Mouse (Mus musculus) ES-E14 (cell line): ENCODE measurements around the gene 2310022A10Rik. TPM values are rescaled to one million over a fixed set of nuclear protein-coding genes. Genes with fewer than 3 reads are reported as not detected.

Experiments
- DNase-seq: peaks from one replicate; pipeline ENCODE4 v3.0.0-alpha.2; 2013; ENCODE audit warnings: low read depth, low spot score
- H3K27ac ChIP-seq: 2 replicates; pipeline ENCODE4 v1.5.1; 2012; ENCODE audit warnings: low read depth, mild to moderate bottlenecking, low read length, moderate library complexity, mixed read lengths; ENCODE audit not compliant: poor library complexity, insufficient read depth, severe bottlenecking
- H3K36me3 ChIP-seq: 2 replicates; pipeline ENCODE4 v1.6.1; 2012; ENCODE audit warnings: mild to moderate bottlenecking, low read length, moderate library complexity, mixed read lengths; ENCODE audit not compliant: control insufficient read depth, poor library complexity, insufficient read depth, severe bottlenecking
- H3K4me1 ChIP-seq, 2 experiments: fragments of 150-350 bp in 1 of 2; sonication (generic) in 1 of 2; 2 replicates each; pipeline ENCODE4 v1.6.1; 2012; ENCODE audit warnings: low read length in 2 of 2, mild to moderate bottlenecking in 1 of 2, mixed read lengths in 1 of 2; ENCODE audit not compliant: control insufficient read depth in 2 of 2, insufficient read depth in 2 of 2, poor library complexity in 1 of 2
- H3K4me3 ChIP-seq, 2 experiments: fragments of 150-350 bp in 1 of 2; sonication (generic) in 1 of 2; 2 replicates each; pipeline ENCODE4 v1.5.1; 2012; ENCODE audit warnings: low read length in 2 of 2, low read depth in 1 of 2, mild to moderate bottlenecking in 1 of 2, mixed read lengths in 1 of 2; ENCODE audit not compliant: insufficient read depth in 1 of 2, poor library complexity in 1 of 2, severe bottlenecking in 1 of 2
- H3K9ac ChIP-seq: 2 replicates; pipeline ENCODE4 v1.6.1; 2012; ENCODE audit warnings: low read depth, mild to moderate bottlenecking, low read length, mixed read lengths; ENCODE audit not compliant: poor library complexity, insufficient read depth, severe bottlenecking
- H3K9me3 ChIP-seq: fragments of 150-350 bp; sonication (generic); 2 replicates; pipeline ENCODE4 v1.6.1; 2012; ENCODE audit warnings: low read depth, mild to moderate bottlenecking, low read length; ENCODE audit not compliant: control insufficient read depth, insufficient read depth
- CHD2 ChIP-seq: IDR thresholded peaks from 2 replicates; pipeline ENCODE4 v1.6.1; 2014; ENCODE audit warnings: mild to moderate bottlenecking, low read depth, low read length, inconsistent platforms
- HCFC1 ChIP-seq: IDR thresholded peaks from 2 replicates; pipeline ENCODE4 v1.6.1; 2012; ENCODE audit warnings: low read length, inconsistent platforms, borderline replicate concordance; ENCODE audit not compliant: insufficient read depth
- MAFK ChIP-seq: IDR thresholded peaks from 2 replicates; pipeline ENCODE4 v1.6.1; 2014; ENCODE audit warnings: mild to moderate bottlenecking, low read depth, low read length, inconsistent platforms; ENCODE audit not compliant: insufficient read depth
- ZC3H11A ChIP-seq: IDR thresholded peaks from 2 replicates; pipeline ENCODE4 v1.6.1; 2012; ENCODE audit warnings: low read depth, mild to moderate bottlenecking, inconsistent platforms, low read length, borderline replicate concordance
- ZNF384 ChIP-seq: IDR thresholded peaks from 2 replicates; pipeline ENCODE4 v1.6.1; 2012; ENCODE audit warnings: low read depth, low read length, inconsistent platforms
- in situ Hi-C, 2 experiments: fragments of 600-800 bp; cut with MboI; formaldehyde crosslinking; loops; one replicate each; pipeline ENCODE4 v1.15.1; 2025; ENCODE audit warnings: low sequenced_read_pairs in 2 of 2, inconsistent platforms in 1 of 2; ENCODE audit not compliant: unreplicated experiment in 2 of 2
- total RNA-seq: library from RNA; depleted of rRNA; stranded (reverse); fragments of 300-350 nt; gene quantifications from 2 replicates; pipeline ENCODE4 v1.2.3, GENCODE M21; 2012; rRNA removed

2310022A10Rik gene
- total RNA-seq, 1 experiment: 15.9 TPM

GRCm38 (mm10) chr7:27631439-27631838, 78.4 kb downstream of the 2310022A10Rik start:
- in situ Hi-C loops: no loop called here
- Histone ChIP-seq H3K27ac (no peak overlapping the region), H3K36me3 (peaks cover 32% of the 10 kb centered on the region), H3K9me3 (no peaks in the 10 kb centered on the region), H3K4me3 (no peak overlapping the region), H3K4me1 (peaks cover 0 to 3% of the 10 kb centered on the region in 2 experiments; a peak in 1 of 4 replicates), H3K9ac (no peak overlapping the region)
- DNase-seq: no peak
- TF ChIP-seq HCFC1: no peak
- no peak for TF ChIP-seq CHD2
- TF ChIP-seq ZNF384: no peak
- no peak for TF ChIP-seq ZC3H11A
- TF ChIP-seq MAFK: no peak

Other genes with a start within 250 kb of the 2310022A10Rik start
- 65.8 and 114 TPM in 2 replicates for gene Ltbp4, start 215.5 kb upstream of the 2310022A10Rik start, total RNA-seq
- 28.8 and 45.5 TPM in 2 replicates for gene Shkbp1, start 197.2 kb upstream of the 2310022A10Rik start, total RNA-seq
- 1.4 and 1.5 TPM in 2 replicates for gene Gm20479, start 195.8 kb upstream of the 2310022A10Rik start, total RNA-seq
- gene Sptbn4, start 105.5 kb upstream of the 2310022A10Rik start, total RNA-seq: 9.1 and 18.6 TPM in 2 replicates
- 22.0 and 29.6 TPM in 2 replicates for gene Blvrb, start 105.3 kb upstream of the 2310022A10Rik start, total RNA-seq
- gene Sertad3, start 79.5 kb upstream of the 2310022A10Rik start, total RNA-seq: 5.4 and 6.2 TPM in 2 replicates
- 13.1 and 25.1 TPM in 2 replicates for gene Sertad1, start 66.3 kb upstream of the 2310022A10Rik start, total RNA-seq
- gene Prx, start 53.9 kb upstream of the 2310022A10Rik start, total RNA-seq: 10.0 TPM in 2 replicates
- 1.7 and 2.1 TPM in 2 replicates for gene Hipk4, start 30.0 kb upstream of the 2310022A10Rik start, total RNA-seq
- 77.9 and 128 TPM in 2 replicates for gene Pld3, start within 50 bp of the 2310022A10Rik start, total RNA-seq
- 42.2 and 44.8 TPM in 2 replicates for gene Akt2, start 38.3 kb downstream of the 2310022A10Rik start, total RNA-seq
- 0.54 and 0.74 TPM in 2 replicates for gene Ttc9b, start 100.7 kb downstream of the 2310022A10Rik start, total RNA-seq
- gene Map3k10, start 121.4 kb downstream of the 2310022A10Rik start, total RNA-seq: 20.2 and 21.6 TPM in 2 replicates
- 5.3 and 6.6 TPM in 2 replicates for gene Zfp607b, start 136.1 kb downstream of the 2310022A10Rik start, total RNA-seq
- 11.0 and 12.0 TPM in 2 replicates for gene Zfp60, start 178.2 kb downstream of the 2310022A10Rik start, total RNA-seq